Mouse (Mus musculus): ENCODE results near the gene Magoh.
A peak's percentile ranks its signal among the peaks of the same experiment; 100 is the strongest.

The Magoh gene

GRCm38 (mm10) chr4:107889731-107890432 is 10.3 kb downstream of the Magoh start, which contains the start of gene 0610037L13Rik:
0610037L13Rik (plus strand) TSS chr4:107889813.
- DNase-seq (ENCODE audit: extremely low spot score): peak; percentile 94

- DNase-seq (ENCODE audit: extremely low spot score): no peak
Measured at GRCm38 (mm10) chr4:107892663-107893062, 13.1 kb downstream of the Magoh start.

- no peak for DNase-seq (ENCODE audit: extremely low spot score)
Measured at GRCm38 (mm10) chr4:107899211-107899927, 19.8 kb downstream of the Magoh start.

GRCm38 (mm10) chr4:107900206-107900605 is 20.7 kb downstream of the Magoh start:
- no peak for DNase-seq (ENCODE audit: extremely low spot score)

- no peak for DNase-seq (ENCODE audit: extremely low spot score)
Measured at GRCm38 (mm10) chr4:107904252-107904651, 24.7 kb downstream of the Magoh start.

- DNase-seq (ENCODE audit: extremely low spot score): no peak
Measured at GRCm38 (mm10) chr4:107906561-107906960, 27.0 kb downstream of the Magoh start.

- no peak for DNase-seq (ENCODE audit: extremely low spot score)
Measured at GRCm38 (mm10) chr4:107910020-107910419, 30.5 kb downstream of the Magoh start.

- no peak for DNase-seq (ENCODE audit: extremely low spot score)
Measured at GRCm38 (mm10) chr4:107920336-107920735, 40.8 kb downstream of the Magoh start.

- no peak for DNase-seq (ENCODE audit: extremely low spot score)
Measured at GRCm38 (mm10) chr4:107921152-107921695, 41.7 kb downstream of the Magoh start.

- no peak for DNase-seq (ENCODE audit: extremely low spot score)
Measured at GRCm38 (mm10) chr4:107921952-107922351, 42.4 kb downstream of the Magoh start.

GRCm38 (mm10) chr4:107923145-107923802 is 43.7 kb downstream of the Magoh start, which contains the start of gene Cpt2:
Cpt2 (minus strand) TSS chr4:107923610.
- DNase-seq (ENCODE audit: extremely low spot score): peak; percentile 98

GRCm38 (mm10) chr4:107923803-107924194 is 44.2 kb downstream of the Magoh start:
- DNase-seq (ENCODE audit: extremely low spot score): no peak

GRCm38 (mm10) chr4:107928269-107928668 is 48.7 kb downstream of the Magoh start:
- no peak for DNase-seq (ENCODE audit: extremely low spot score)

- DNase-seq (ENCODE audit: extremely low spot score): no peak
Measured at GRCm38 (mm10) chr4:107928726-107929125, 49.2 kb downstream of the Magoh start.

GRCm38 (mm10) chr4:107931453-107931852 is 51.9 kb downstream of the Magoh start:
- DNase-seq (ENCODE audit: extremely low spot score): no peak

- no peak for DNase-seq (ENCODE audit: extremely low spot score)
Measured at GRCm38 (mm10) chr4:107933239-107933638, 53.7 kb downstream of the Magoh start.

- no peak for DNase-seq (ENCODE audit: extremely low spot score)
Measured at GRCm38 (mm10) chr4:107935254-107935653, 55.7 kb downstream of the Magoh start.

Data from embryo, embryonic 9.5 days (tissue).